Mouse (Mus musculus): ENCODE results near the gene Eml6.

DNA sequence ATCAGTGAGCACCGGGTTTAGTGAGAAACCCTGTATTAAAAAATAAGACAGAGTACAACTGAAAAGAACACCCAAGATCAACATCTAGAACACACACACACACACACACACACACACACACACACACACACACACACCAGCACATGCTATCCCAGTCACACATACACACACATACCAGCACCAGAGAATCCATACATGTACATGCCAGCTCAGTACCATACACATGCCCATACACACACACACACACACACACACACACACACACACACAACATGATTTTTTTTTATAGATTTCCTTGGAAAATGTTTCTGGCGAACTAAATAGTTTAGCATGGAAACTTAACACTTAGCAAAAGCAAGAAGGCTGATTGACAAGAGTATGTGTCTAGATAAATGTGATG, 164.8 kb downstream of the Eml6 start:
- TF ChIP-seq POLR2A (IDR thresholded peaks at IDR 0.05; ENCODE audit: insufficient read depth, low read depth, low read length), result no peak
- TF ChIP-seq CTCF (IDR thresholded peaks at IDR 0.05; ENCODE audit: insufficient read depth, low read depth, low read length), result no peak
